Mouse (Mus musculus) olfactory bulb, adult 2 months (tissue): Measurements from ENCODE around the gene Abca3.

Experiments
- CTCF ChIP-seq: fragments of 200-500 bp; IDR thresholded peaks from 2 replicates; pipeline ENCODE4 v1.5.1; 2012; ENCODE audit warnings: low read depth, mild to moderate bottlenecking, low read length, moderate library complexity; ENCODE audit not compliant: insufficient read depth
- POLR2A ChIP-seq: fragments of 200-500 bp; IDR thresholded peaks from 2 replicates; pipeline ENCODE4 v1.6.1; 2012; ENCODE audit warnings: mild to moderate bottlenecking, low read depth, low read length, moderate library complexity; ENCODE audit not compliant: insufficient read depth

GRCm38 (mm10) chr17:24346831-24347230 is 4.9 kb upstream of the Abca3 start:
- TF ChIP-seq CTCF (no peak), POLR2A (no peak)
